Mouse (Mus musculus) heart, postnatal 10 days (tissue): ENCODE measurements at regions not wholly inside any gene's neighbourhood (a gene's known extent, or its start where the extent isn't known, plus 50 kb on each side); places are given as distances from the start of the nearest gene placed in this dataset.
"Not testable (repeated sequence)": the region's sequence is repeated elsewhere in the genome, so short reads cannot be mapped to it uniquely, and the experiment has no call there.

ENCODE experiments used
- DNase-seq, 2 experiments: peaks; one replicate each; pipeline ENCODE4 v3.0.0; 2021
- intact Hi-C: fragments of 180-260 bp; cut with DNase I; formaldehyde crosslinking; loops from one replicate; pipeline ENCODE4 v1.15.1; 2025

GRCm38 (mm10) chr3:5806947-5807575, 56.5 kb downstream of the Gm8797 start:
- DNase-seq: no peak

GRCm38 (mm10) chr3:5811071-5811590, 60.5 kb downstream of the Gm8797 start:
- intact Hi-C loops: no loop called here
- no peak for DNase-seq

More at GRCm38 (mm10) chr3:5806947-5807575, 56.5 kb downstream of the Gm8797 start:
- intact Hi-C loops: no loop called here

- DNase-seq, intact Hi-C loops: not testable (repeated sequence)
Observed at GRCm38 (mm10) chr3:5820243-5820642, 69.6 kb downstream of the Gm8797 start.

GRCm38 (mm10) chr3:5860237-5860636, 109.6 kb downstream of the Gm8797 start:
- peak; percentile 100 for DNase-seq
- intact Hi-C loops: not testable (repeated sequence)

- intact Hi-C loops: no loop called here
- DNase-seq: no peak
Observed at GRCm38 (mm10) chr3:5870407-5870806, 119.8 kb downstream of the Gm8797 start.

GRCm38 (mm10) chr3:5879113-5879512, 128.5 kb downstream of the Gm8797 start:
- no peak for DNase-seq
- intact Hi-C loops: no loop called here

GRCm38 (mm10) chr3:5917536-5917935, 166.9 kb downstream of the Gm8797 start:
- intact Hi-C loops: no loop called here
- no peak for DNase-seq

GRCm38 (mm10) chr3:5950243-5950642, 199.6 kb downstream of the Gm8797 start:
- DNase-seq, intact Hi-C loops: not testable (repeated sequence)

GRCm38 (mm10) chr3:5989011-5989645, 238.5 kb downstream of the Gm8797 start:
- intact Hi-C loops, DNase-seq: not testable (repeated sequence)

- no peak for DNase-seq
- intact Hi-C loops: no loop called here
Observed at GRCm38 (mm10) chr3:6004423-6004822, 253.8 kb downstream of the Gm8797 start.

- intact Hi-C loops: no loop called here
- no peak for DNase-seq
Observed at GRCm38 (mm10) chr3:6018749-6019148, 268.1 kb downstream of the Gm8797 start.

GRCm38 (mm10) chr3:6041325-6041724, 290.7 kb downstream of the Gm8797 start:
- DNase-seq, intact Hi-C loops: not testable (repeated sequence)

GRCm38 (mm10) chr3:6049472-6050045, 299.0 kb downstream of the Gm8797 start:
- DNase-seq: no peak
- intact Hi-C loops: no loop called here

GRCm38 (mm10) chr3:6051901-6052300, 301.3 kb downstream of the Gm8797 start:
- DNase-seq: no peak
- intact Hi-C loops: no loop called here

- intact Hi-C loops: no loop called here
- no peak for DNase-seq
Observed at GRCm38 (mm10) chr3:6083855-6084254, 333.2 kb downstream of the Gm8797 start.

- intact Hi-C loops: no loop called here
- DNase-seq: no peak
Observed at GRCm38 (mm10) chr3:6087267-6087666, 336.7 kb downstream of the Gm8797 start.

GRCm38 (mm10) chr3:6093931-6094330, 343.3 kb downstream of the Gm8797 start:
- intact Hi-C loops: no loop called here
- no peak for DNase-seq

- intact Hi-C loops, DNase-seq: not testable (repeated sequence)
Observed at GRCm38 (mm10) chr3:6094410-6094809, 343.8 kb downstream of the Gm8797 start.

- DNase-seq: no peak
- intact Hi-C loops: no loop called here
Observed at GRCm38 (mm10) chr3:6100863-6101262, 350.3 kb downstream of the Gm8797 start.

GRCm38 (mm10) chr3:6102866-6103265, 352.3 kb downstream of the Gm8797 start:
- intact Hi-C loops: no loop called here
- DNase-seq: no peak

- intact Hi-C loops: no loop called here
Observed at GRCm38 (mm10) chr3:6106659-6107058, 356.1 kb downstream of the Gm8797 start.

More at GRCm38 (mm10) chr3:6106659-6107058, 356.1 kb downstream of the Gm8797 start:
- DNase-seq: peak; percentile 6 to 45
